Mouse (Mus musculus) adrenal gland, adult (tissue): ENCODE results near the gene Traf3.

Experiments
- DNase-seq, 2 experiments: peaks; one replicate each; pipeline ENCODE4 v3.0.0; 2022 to 2023; ENCODE audit warnings: low spot score in 1 of 2; ENCODE audit not compliant: inconsistent age in 2 of 2

Gene Traf3

DNA sequence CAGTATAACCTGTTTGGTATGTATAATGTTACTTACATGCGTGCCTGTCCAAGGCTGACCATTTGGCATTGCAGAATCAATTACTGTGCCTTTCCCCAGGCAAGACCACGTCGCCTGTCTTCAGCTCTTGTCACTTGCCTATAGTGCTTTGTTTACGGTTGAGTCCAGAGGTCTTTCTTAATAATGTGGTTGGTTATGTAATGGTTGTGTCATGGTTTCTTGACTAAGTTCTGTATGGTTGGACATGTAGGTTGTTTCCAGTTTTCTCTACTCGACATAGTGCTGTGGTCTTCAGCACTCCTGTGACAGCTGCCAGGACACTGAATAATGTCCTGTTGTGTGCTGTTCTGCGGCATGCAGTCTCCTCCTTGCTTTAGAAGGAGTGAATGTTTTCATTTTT is 26.6 kb downstream of the Traf3 start:
- DNase-seq = no peak

DNA sequence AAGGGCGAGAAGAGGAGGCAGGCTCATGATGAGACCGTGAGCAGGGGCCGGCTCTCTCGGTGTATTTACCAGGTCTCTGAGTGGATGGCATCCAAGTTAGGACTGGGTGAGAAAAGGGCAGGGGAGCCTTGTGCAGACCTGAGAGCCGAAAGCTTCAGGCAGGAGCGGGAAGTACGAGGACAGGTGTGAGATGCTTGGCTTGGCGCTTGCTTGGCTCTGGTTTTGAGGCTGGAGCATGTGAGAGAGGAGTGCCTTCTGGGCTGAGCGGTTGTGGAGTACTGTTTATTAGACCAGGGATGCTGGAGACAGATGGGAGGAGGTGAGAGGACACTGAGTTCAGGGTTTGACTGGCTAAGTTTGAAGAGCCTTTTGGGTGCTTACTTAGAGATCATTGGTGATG is 27.2 kb downstream of the Traf3 start:
- DNase-seq = no peak

- no peak for DNase-seq
Measured at GRCm38 (mm10) chr12:111196548-111196947, 30.4 kb downstream of the Traf3 start.

- DNase-seq = no peak
Measured at GRCm38 (mm10) chr12:111203076-111203475, 36.9 kb downstream of the Traf3 start.

- no peak for DNase-seq
Measured at GRCm38 (mm10) chr12:111203945-111204344, 37.8 kb downstream of the Traf3 start.

DNA sequence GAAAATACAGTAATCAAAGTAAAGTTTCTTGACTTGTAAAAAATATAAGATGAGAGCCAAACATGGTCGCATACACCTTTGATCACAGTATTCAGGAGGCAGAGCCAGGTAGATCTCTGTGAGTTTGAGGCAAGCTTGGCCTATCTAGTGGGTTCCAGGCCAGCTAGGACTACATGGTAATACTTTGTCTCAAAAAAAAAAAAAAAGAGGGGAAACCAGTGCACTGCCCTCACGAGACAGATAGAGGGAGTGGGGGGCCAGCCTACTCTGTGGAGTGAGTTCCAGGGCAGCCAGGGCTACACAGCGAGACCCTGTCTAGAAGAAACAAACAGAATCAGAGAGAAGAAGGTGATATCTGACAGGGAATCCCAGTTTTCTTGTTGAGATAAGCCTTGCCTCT is 41.5 kb downstream of the Traf3 start:
- DNase-seq = no peak

- no peak for DNase-seq
Measured at GRCm38 (mm10) chr12:111211729-111212128, 45.6 kb downstream of the Traf3 start.

DNA sequence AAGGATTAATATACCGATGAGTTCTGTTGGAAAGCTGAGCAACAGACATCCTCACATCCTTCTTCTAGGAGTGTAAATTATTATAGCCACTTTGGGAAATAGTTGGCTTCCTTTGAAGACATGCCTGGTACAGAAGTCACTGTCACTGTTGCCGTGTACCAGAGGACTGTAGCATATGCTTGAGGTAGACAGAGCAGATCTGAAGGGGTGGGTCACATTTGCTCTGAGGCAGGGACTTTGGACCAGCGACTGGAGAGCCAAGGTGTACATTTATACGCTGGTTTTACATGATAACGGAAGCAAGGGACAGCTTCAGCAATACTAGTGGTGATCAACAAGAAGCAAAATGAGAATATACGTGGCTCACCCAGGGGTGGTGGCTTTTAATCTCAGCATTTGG is 52.7 kb downstream of the Traf3 start:
- DNase-seq = no peak

GRCm38 (mm10) chr12:111225197-111225780 is 59.1 kb downstream of the Traf3 start:
- DNase-seq = no peak

- no peak for DNase-seq
Measured at GRCm38 (mm10) chr12:111227410-111227809, 61.2 kb downstream of the Traf3 start.

DNA sequence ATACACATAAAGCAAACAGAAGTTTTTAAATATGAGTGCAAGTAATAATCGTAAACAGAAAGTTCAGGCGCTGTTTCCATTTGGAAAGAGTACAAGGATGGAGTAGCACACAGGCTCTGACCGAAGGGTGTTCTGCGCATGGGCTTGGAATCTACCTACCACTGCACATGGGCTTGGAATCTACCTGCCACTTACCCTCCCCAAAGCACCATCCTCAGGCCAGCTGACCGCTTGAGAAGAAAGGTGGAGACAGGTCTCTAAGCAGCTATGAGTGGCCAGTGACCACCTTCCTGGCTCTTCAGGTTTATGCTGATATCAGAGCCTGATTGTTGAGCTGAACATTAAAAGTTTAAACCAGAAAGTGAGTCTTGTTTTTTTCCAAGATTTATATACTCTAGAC is 62.3 kb downstream of the Traf3 start:
- no peak for DNase-seq

GRCm38 (mm10) chr12:111230793-111231192 is 64.6 kb downstream of the Traf3 start:
- DNase-seq = no peak

GRCm38 (mm10) chr12:111233798-111234197 is 67.6 kb downstream of the Traf3 start:
- no peak for DNase-seq

- no peak for DNase-seq
Measured at GRCm38 (mm10) chr12:111234383-111234782, 68.2 kb downstream of the Traf3 start.

DNA sequence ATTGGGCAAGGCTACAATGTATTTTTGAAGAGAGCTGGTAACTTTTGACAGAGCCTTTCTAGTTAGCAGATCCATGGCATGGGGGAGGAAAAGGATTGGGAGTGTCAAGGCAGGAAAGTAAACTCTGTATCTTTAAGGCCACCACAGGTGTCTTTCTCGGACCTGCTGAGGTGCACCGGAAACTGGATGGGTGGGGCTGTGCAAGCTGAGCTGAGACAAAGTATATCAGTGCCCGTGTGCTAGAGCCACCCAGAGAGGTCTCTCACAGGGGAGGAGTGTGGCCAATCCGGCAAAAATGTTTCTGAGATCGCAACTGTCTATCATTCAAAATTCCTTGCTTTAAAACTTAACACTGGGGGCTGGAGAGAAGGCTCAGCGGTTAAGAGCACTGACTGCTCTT is 69.5 kb downstream of the Traf3 start:
- no peak for DNase-seq

DNA sequence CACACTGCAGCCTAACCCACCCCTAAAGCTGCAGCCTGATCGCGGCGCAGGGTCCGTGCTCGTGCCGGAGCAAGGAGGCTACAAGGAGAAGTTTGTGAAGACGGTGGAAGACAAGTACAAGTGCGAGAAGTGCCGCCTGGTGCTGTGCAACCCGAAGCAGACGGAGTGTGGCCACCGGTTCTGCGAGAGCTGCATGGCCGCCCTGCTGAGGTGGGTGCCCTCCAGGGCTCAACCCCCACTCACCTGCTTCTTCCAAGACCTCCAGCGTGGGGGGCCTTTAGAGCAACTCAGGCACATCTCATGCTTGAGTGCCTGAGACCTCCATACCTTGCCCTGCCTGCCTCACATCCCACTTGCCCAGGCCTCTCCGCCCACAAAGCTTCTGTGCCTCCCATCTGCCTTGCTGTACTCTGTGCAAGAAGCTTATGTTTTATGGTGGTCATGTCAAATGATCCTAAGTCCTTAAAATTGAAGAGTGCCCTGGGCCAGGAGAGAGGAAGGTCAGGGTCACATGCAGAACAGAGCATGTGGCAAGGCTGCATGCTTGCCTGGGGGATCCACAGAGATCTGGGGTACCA is 71.5 kb downstream of the Traf3 start:
- no peak for DNase-seq

DNA sequence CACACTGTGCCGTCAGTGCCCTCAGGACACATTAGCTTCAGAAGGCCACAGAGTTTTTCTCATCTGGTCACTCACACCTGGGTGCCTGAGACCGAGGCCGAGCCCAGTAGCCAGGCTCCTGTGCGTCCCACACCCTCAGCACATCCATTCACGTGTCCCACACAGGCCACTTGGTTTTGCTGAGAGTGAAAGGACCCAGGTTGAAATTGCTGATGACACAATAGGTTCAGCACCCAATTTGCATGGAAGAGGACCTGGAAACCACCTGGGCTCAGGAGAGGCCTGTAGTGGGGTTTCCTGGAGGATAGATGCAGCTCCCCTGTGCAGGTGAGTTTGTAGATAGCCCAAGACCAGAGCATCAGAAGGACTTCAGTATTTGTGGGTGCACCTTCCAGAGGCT is 72.2 kb downstream of the Traf3 start:
- no peak for DNase-seq

- no peak for DNase-seq
Measured at GRCm38 (mm10) chr12:111238778-111239177, 72.6 kb downstream of the Traf3 start.

DNA sequence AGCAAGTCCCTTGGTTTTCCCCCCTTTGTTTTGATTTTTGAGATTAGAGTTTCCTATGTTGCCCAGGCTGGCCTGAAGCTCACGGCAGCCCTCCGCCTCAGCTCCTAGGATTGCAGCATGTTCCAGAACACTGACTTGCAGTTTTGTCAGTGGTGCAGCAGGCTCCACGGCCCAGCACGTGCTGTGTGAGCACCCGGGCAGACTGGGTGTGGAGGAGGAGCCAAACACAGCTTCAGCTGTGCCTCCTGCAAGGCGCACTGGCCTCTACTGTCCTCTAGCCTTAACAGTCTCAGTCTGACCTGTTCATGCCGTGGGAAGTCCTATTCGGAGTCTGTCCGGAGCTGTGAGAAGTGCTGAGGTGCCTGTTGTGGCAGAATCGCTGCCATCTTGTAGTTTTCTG is 73.8 kb downstream of the Traf3 start:
- no peak for DNase-seq

DNA sequence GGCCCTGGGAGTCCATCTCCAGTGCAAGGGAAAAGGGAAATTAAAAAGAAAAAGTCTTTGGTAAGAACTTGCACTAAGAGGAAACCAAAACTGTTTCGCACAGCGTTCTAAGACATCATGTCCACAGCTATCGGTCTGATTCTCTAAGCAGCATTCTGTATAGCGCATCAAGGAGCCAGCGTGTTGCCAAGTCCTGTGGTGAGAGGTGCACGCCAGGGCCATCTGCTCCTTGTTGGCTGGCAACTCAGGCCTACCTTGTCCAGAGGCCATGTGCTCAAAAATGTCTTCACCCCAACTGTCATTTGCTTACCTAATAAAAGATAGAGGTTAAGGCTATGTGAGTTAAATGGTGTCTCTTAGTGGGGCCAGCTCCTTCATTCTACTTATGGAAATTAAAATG is 75.7 kb downstream of the Traf3 start:
- DNase-seq = no peak

DNA sequence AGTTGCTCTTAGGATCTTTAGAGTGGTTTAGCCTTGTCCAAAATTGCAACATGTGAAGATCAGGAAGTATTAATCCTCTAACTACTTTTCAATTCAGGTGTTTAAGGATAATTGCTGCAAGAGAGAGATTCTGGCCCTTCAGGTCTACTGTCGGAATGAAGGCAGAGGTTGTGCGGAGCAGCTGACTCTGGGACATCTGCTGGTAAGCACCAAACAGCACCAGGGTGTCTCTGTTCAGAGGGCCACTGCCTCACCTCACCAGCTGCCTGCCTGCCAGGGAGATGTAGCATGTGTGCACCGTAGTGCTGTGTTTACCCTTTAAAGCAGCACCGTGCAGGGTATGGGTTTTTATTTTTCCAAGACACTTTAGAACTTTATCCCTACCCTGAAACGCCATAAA is 76.2 kb downstream of the Traf3 start:
- DNase-seq = no peak

DNA sequence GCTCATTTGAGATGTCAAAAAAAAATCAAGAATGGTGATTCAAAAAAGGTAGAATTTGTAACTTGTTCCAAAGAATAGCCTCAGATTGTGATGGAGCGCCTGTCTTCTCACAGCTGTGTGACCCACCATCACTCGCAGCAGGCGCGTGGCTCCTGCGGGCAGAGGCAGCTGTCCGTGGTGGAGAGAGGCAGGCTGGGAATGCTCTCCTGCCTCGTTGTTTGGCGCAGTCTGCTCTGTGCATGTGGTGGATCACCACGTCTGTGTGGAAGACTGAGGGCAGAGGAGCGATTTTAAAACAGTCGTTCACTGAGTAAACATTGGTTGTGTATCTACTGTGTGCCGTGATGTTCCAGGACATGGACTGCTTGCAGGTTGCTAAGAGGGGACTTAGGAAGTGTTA is 77.6 kb downstream of the Traf3 start:
- no peak for DNase-seq

- no peak for DNase-seq
Measured at GRCm38 (mm10) chr12:111245070-111245469, 78.9 kb downstream of the Traf3 start.
